Mouse (Mus musculus): ENCODE measurements around the gene Samm50. TPM values are rescaled to one million over a fixed set of nuclear protein-coding genes. Genes with fewer than 3 reads are reported as not detected.

The Samm50 gene
- total RNA-seq, 1 experiment from 2014 or later = 18.6 TPM

- ATAC-seq (replicated peaks in 1 of 2; ENCODE audit: insufficient read depth in 1 of 2, low FRiP score in 2 of 2, low TSS enrichment in 1 of 2, low read depth in 1 of 2, poor library complexity in 2 of 2, severe bottlenecking in 2 of 2) = peak in 1 of 2 experiments; percentile 20; a peak in 2 of 4 replicates
These were observed 64.3 kb downstream of the Samm50 start for GRCm38 (mm10) chr15:84256254-84256850.

GRCm38 (mm10) chr15:84256864-84257263, 64.8 kb downstream of the Samm50 start:
- peak in 1 of 2 experiments; percentile 14; a peak in 1 of 4 replicates for ATAC-seq (replicated peaks in 1 of 2; ENCODE audit: insufficient read depth in 1 of 2, low FRiP score in 2 of 2, low TSS enrichment in 1 of 2, low read depth in 1 of 2, poor library complexity in 2 of 2, severe bottlenecking in 2 of 2)

- ATAC-seq (replicated peaks in 1 of 2; ENCODE audit: insufficient read depth in 1 of 2, low FRiP score in 2 of 2, low TSS enrichment in 1 of 2, low read depth in 1 of 2, poor library complexity in 2 of 2, severe bottlenecking in 2 of 2) = no peak
These were observed 66.7 kb downstream of the Samm50 start for GRCm38 (mm10) chr15:84258602-84259355.

GRCm38 (mm10) chr15:84260123-84260822, 68.2 kb downstream of the Samm50 start:
- 0 out of 4 replicates have a peak, but pooled peaks have one; percentile 36 to 42 for ATAC-seq (replicated peaks in 1 of 2; ENCODE audit: insufficient read depth in 1 of 2, low FRiP score in 2 of 2, low TSS enrichment in 1 of 2, low read depth in 1 of 2, poor library complexity in 2 of 2, severe bottlenecking in 2 of 2)

- no peak for ATAC-seq (replicated peaks in 1 of 2; ENCODE audit: insufficient read depth in 1 of 2, low FRiP score in 2 of 2, low TSS enrichment in 1 of 2, low read depth in 1 of 2, poor library complexity in 2 of 2, severe bottlenecking in 2 of 2)
These were observed 70.6 kb downstream of the Samm50 start for GRCm38 (mm10) chr15:84262630-84263029.

- ATAC-seq (replicated peaks in 1 of 2; ENCODE audit: insufficient read depth in 1 of 2, low FRiP score in 2 of 2, low TSS enrichment in 1 of 2, low read depth in 1 of 2, poor library complexity in 2 of 2, severe bottlenecking in 2 of 2) = peak; percentile 8 to 18; a peak in 2 of 4 replicates
These were observed 71.5 kb downstream of the Samm50 start for GRCm38 (mm10) chr15:84263573-84263972.

GRCm38 (mm10) chr15:84265141-84265540, 73.1 kb downstream of the Samm50 start:
- no peak for ATAC-seq (replicated peaks in 1 of 2; ENCODE audit: insufficient read depth in 1 of 2, low FRiP score in 2 of 2, low TSS enrichment in 1 of 2, low read depth in 1 of 2, poor library complexity in 2 of 2, severe bottlenecking in 2 of 2)

GRCm38 (mm10) chr15:84266290-84266689, 74.2 kb downstream of the Samm50 start:
- no peak for ATAC-seq (replicated peaks in 1 of 2; ENCODE audit: insufficient read depth in 1 of 2, low FRiP score in 2 of 2, low TSS enrichment in 1 of 2, low read depth in 1 of 2, poor library complexity in 2 of 2, severe bottlenecking in 2 of 2)

Other genes with a start within 250 kb of the Samm50 start
- not detected in 2 replicates for gene Efcab6, start 126.9 kb upstream of the Samm50 start, total RNA-seq (2017)
- gene Sult4a1, start 86.5 kb upstream of the Samm50 start, total RNA-seq (2017) = not detected in 2 replicates
- gene Pnpla5, start 69.1 kb upstream of the Samm50 start, total RNA-seq (2017) = not detected in 2 replicates
- not detected in 2 replicates for gene Pnpla3, start 24.4 kb upstream of the Samm50 start, total RNA-seq (2017)
- 0.45 and 2.5 TPM in 2 replicates for gene Parvb, start 39.8 kb downstream of the Samm50 start, total RNA-seq (2017)
- gene Parvg, start 131.8 kb downstream of the Samm50 start, total RNA-seq (2017) = 208 and 229 TPM in 2 replicates